Comparison of ENCODE assay signal across 8 mouse cellular contexts in genomic region chr10:29361464-29362196, GRCm38 (mm10). TPM values are rescaled to one million over a fixed set of nuclear protein-coding genes. Genes with fewer than 3 reads are reported as not detected.
DNase-seq lines count a peak whose midpoint lies in the region; ATAC-seq and TF ChIP-seq lines count a peak whose summit lies in the region.

No protein-coding gene starts in this region.

- no peak; a peak in 2 of 4 replicates for TF ChIP-seq POLR2A in MEL (IDR thresholded peaks at IDR 0.05; ENCODE audit: control insufficient read depth in 1 of 2, insufficient read depth in 1 of 2, low read depth in 1 of 2, low read length in 2 of 2, poor library complexity in 1 of 2)
- TF ChIP-seq POLR2A in lung, adult 2 months (IDR thresholded peaks at IDR 0.05; ENCODE audit: borderline replicate concordance, extremely low read depth, low read depth, low read length), result peak; percentile 83; the same call in 1 of the 2 replicates

- peak overlapping the region; percentile 66 for H3K4me2 ChIP-seq in forebrain, embryonic 16.5 days (ENCODE audit: low read length)
- peak overlapping the region; percentile 69 for H3K4me2 ChIP-seq in neural tube, embryonic 15.5 days

- peak; percentile 95 for ATAC-seq in forebrain, embryonic 16.5 days
- ATAC-seq in neural tube, embryonic 15.5 days (ENCODE audit: low FRiP score), result peak; percentile 97

- TF ChIP-seq CTCF in MEL (IDR thresholded peaks at IDR 0.05 in 2 of 3, conservative IDR thresholded peaks at IDR 0.05 in 1 of 3; ENCODE audit: control insufficient read depth in 1 of 3, insufficient read depth in 1 of 3, low read depth in 2 of 3, low read length in 3 of 3, poor library complexity in 1 of 3, severe bottlenecking in 1 of 3), result no peak
- no peak for TF ChIP-seq CTCF in layer of hippocampus, adult 2 months (conservative IDR thresholded peaks at IDR 0.05)
- no peak for TF ChIP-seq CTCF in lung, adult 2 months (IDR thresholded peaks at IDR 0.05; ENCODE audit: insufficient read depth, low read length)

- peaks cover 0 to 2% of the 10 kb centered on the region in 2 experiments; a peak in 3 of 4 replicates for H3K4me1 ChIP-seq in MEL (ENCODE audit: control insufficient read depth in 1 of 2, insufficient read depth in 2 of 2, low read length in 2 of 2)
- peaks cover 22% of the 10 kb centered on the region for H3K4me1 ChIP-seq in forebrain, embryonic 16.5 days (replicated peaks; ENCODE audit: control insufficient read depth, insufficient read depth, low read length)
- H3K4me1 ChIP-seq in lung, adult 2 months (ENCODE audit: control insufficient read depth, insufficient read depth, low read length), result peaks cover 21% of the 10 kb centered on the region
- peaks cover 28% of the 10 kb centered on the region for H3K4me1 ChIP-seq in neural tube, embryonic 15.5 days

- H3K79me2 ChIP-seq in MEL (ENCODE audit: control insufficient read depth, insufficient read depth, low read length, poor library complexity), result peaks cover 31% of the 10 kb centered on the region

- DNase-seq in MEL (ENCODE audit: low read depth, low spot score), result peak; percentile 75
- DNase-seq in cerebellum, adult 18-20 months, result peak; percentile 84 to 98
- peak; percentile 93 to 96 for DNase-seq in heart, postnatal 36 days
- peak; percentile 82 to 89 for DNase-seq in layer of hippocampus, adult 2 months (ENCODE audit: low spot score in 2 of 2)
- peak; percentile 90 for DNase-seq in lung, adult 2 months
- peak; percentile 95 for DNase-seq in testis, postnatal 10 days (ENCODE audit: low spot score)

- peak overlapping the region; percentile 50 for H3K27ac ChIP-seq in MEL (ENCODE audit: control insufficient read depth, low read depth, low read length)
- peak overlapping the region; percentile 98 for H3K27ac ChIP-seq in forebrain, embryonic 16.5 days (ENCODE audit: low read length)
- peak overlapping the region; percentile 99 for H3K27ac ChIP-seq in layer of hippocampus, adult 2 months
- peak overlapping the region; percentile 99 for H3K27ac ChIP-seq in neural tube, embryonic 15.5 days (replicated peaks)

- intact Hi-C loops in heart, postnatal 36 days (cut with DNase I), result loop anchor here (1.0 kb wide), 1 partner anchor 48 kb away; the partner anchor contains the start of gene Echdc1

- peak overlapping the region; percentile 94 to 98 for H3K4me3 ChIP-seq in MEL (ENCODE audit: control insufficient read depth in 1 of 2, insufficient read depth in 1 of 2, low read depth in 2 of 2, low read length in 2 of 2)
- H3K4me3 ChIP-seq in forebrain, embryonic 16.5 days (replicated peaks; ENCODE audit: low read length), result peak overlapping the region; percentile 93
- H3K4me3 ChIP-seq in layer of hippocampus, adult 2 months, result peak overlapping the region; percentile 73
- peak overlapping the region; percentile 94 for H3K4me3 ChIP-seq in lung, adult 2 months (replicated peaks; ENCODE audit: extremely low read depth, low read depth, low read length)
- H3K4me3 ChIP-seq in neural tube, embryonic 15.5 days (replicated peaks), result peak overlapping the region; percentile 83

- no peak for TF ChIP-seq EP300 in MEL (IDR thresholded peaks at IDR 0.05; ENCODE audit: low read depth in 1 of 2, low read length in 2 of 2)

- under 1% methylated on average over 69 of the region's 100 CpGs for WGBS in forebrain, embryonic 16.5 days
- WGBS in lung, adult 2 months, result under 1% methylated on average over 97 of the region's 100 CpGs
- WGBS in neural tube, embryonic 15.5 days, result under 1% methylated on average over 68 of the region's 100 CpGs

- no peak for TF ChIP-seq RAD21 in MEL (IDR thresholded peaks at IDR 0.05; ENCODE audit: low read depth, low read length)

- no peaks in the 10 kb centered on the region for H3K27me3 ChIP-seq in MEL (ENCODE audit: control insufficient read depth in 1 of 2, insufficient read depth in 2 of 2, low read length in 2 of 2)
- no peaks in the 10 kb centered on the region for H3K27me3 ChIP-seq in forebrain, embryonic 16.5 days (replicated peaks; ENCODE audit: control insufficient read depth, insufficient read depth, low read length)
- H3K27me3 ChIP-seq in neural tube, embryonic 15.5 days (replicated peaks), result no peaks in the 10 kb centered on the region

- H3K36me3 ChIP-seq in MEL (ENCODE audit: control insufficient read depth in 1 of 2, insufficient read depth in 2 of 2, low read length in 2 of 2), result peaks cover 0 to 25% of the 10 kb centered on the region in 2 experiments; a peak in 3 of 4 replicates
- no peaks in the 10 kb centered on the region for H3K36me3 ChIP-seq in forebrain, embryonic 16.5 days (ENCODE audit: control insufficient read depth, insufficient read depth)
- no peaks in the 10 kb centered on the region for H3K36me3 ChIP-seq in neural tube, embryonic 15.5 days

- H3K9ac ChIP-seq in MEL (ENCODE audit: control insufficient read depth, low read depth, low read length, poor library complexity, severe bottlenecking), result peak overlapping the region; percentile 98
- H3K9ac ChIP-seq in forebrain, embryonic 16.5 days (replicated peaks; ENCODE audit: low read depth, low read length), result peak overlapping the region; percentile 93
- H3K9ac ChIP-seq in neural tube, embryonic 15.5 days (replicated peaks), result peak overlapping the region; percentile 89

- no peaks in the 10 kb centered on the region for H3K9me3 ChIP-seq in MEL (replicated peaks; ENCODE audit: insufficient read depth, low read length)
- H3K9me3 ChIP-seq in forebrain, embryonic 16.5 days (ENCODE audit: control insufficient read depth, low read length), result no peaks in the 10 kb centered on the region
- H3K9me3 ChIP-seq in neural tube, embryonic 15.5 days (replicated peaks), result no peaks in the 10 kb centered on the region

TF ChIP-seq in MEL, 35 proteins besides CTCF, POLR2A, EP300 and RAD21 (continues in another document):
- 0 out of 2 replicates have a peak, but pooled peaks have one; percentile 13 for TF ChIP-seq TBP (IDR thresholded peaks at IDR 0.05; ENCODE audit: low read depth, low read length)
- TF ChIP-seq MAFK (IDR thresholded peaks at IDR 0.05; ENCODE audit: borderline replicate concordance, low read depth, low read length), result no peak
- TF ChIP-seq CHD2 (IDR thresholded peaks at IDR 0.05; ENCODE audit: low read length), result no peak
- no peak for TF ChIP-seq RCOR1 (IDR thresholded peaks at IDR 0.05; ENCODE audit: low read depth, low read length)
- TF ChIP-seq MAX (IDR thresholded peaks at IDR 0.05; ENCODE audit: low read length), result peak; percentile 82
- no peak for TF ChIP-seq SMC3 (IDR thresholded peaks at IDR 0.05; ENCODE audit: low read depth, low read length)
- peak; percentile 76; the same call in 1 of the 2 replicates for TF ChIP-seq BHLHE40 (IDR thresholded peaks at IDR 0.05; ENCODE audit: borderline replicate concordance, low read depth, low read length)
- peak; percentile 63; the same call in 1 of the 2 replicates for TF ChIP-seq HCFC1 (IDR thresholded peaks at IDR 0.05; ENCODE audit: low read depth, low read length)
- TF ChIP-seq ELF1 (IDR thresholded peaks at IDR 0.05; ENCODE audit: low read depth, low read length), result no peak
- no peak for TF ChIP-seq TAL1 (IDR thresholded peaks at IDR 0.05; ENCODE audit: low read length)
- no peak for TF ChIP-seq MEF2A (IDR thresholded peaks at IDR 0.05; ENCODE audit: extremely low read depth, insufficient replicate concordance, low read depth, low read length, poor library complexity, severe bottlenecking)
- peak; percentile 9; the same call in 1 of the 2 replicates for TF ChIP-seq NRF1 (IDR thresholded peaks at IDR 0.05; ENCODE audit: insufficient read depth, low read depth, low read length, poor library complexity, severe bottlenecking)
- no peak for TF ChIP-seq GABPA (IDR thresholded peaks at IDR 0.05; ENCODE audit: low read depth, low read length)
- TF ChIP-seq SIN3A (IDR thresholded peaks at IDR 0.05; ENCODE audit: low read length), result 0 out of 2 replicates have a peak, but pooled peaks have one; percentile 55
- TF ChIP-seq POLR2AphosphoS5 (IDR thresholded peaks at IDR 0.05; ENCODE audit: borderline replicate concordance, low read depth, low read length), result no peak
- TF ChIP-seq UBTF (IDR thresholded peaks at IDR 0.05; ENCODE audit: borderline replicate concordance, insufficient read depth, low read depth, low read length), result no peak; the same call in 1 of the 2 replicates
- no peak for TF ChIP-seq GATA1 (IDR thresholded peaks at IDR 0.05; ENCODE audit: low read depth, low read length)
- TF ChIP-seq ETS1 (IDR thresholded peaks at IDR 0.05; ENCODE audit: low read depth, low read length), result no peak
- TF ChIP-seq POLR2AphosphoS2 (IDR thresholded peaks at IDR 0.05; ENCODE audit: low read length), result no peak
- TF ChIP-seq TCF12 (IDR thresholded peaks at IDR 0.05; ENCODE audit: low read depth, low read length), result peak; percentile 43
- no peak for TF ChIP-seq MYC (IDR thresholded peaks at IDR 0.05; ENCODE audit: low read depth, low read length)
- TF ChIP-seq E2F4 (IDR thresholded peaks at IDR 0.05; ENCODE audit: borderline replicate concordance, low read depth, low read length), result no peak
- no peak; the same call in 1 of the 2 replicates for TF ChIP-seq MAZ (IDR thresholded peaks at IDR 0.05; ENCODE audit: low read depth, low read length)
- no peak; the same call in none of the 2 replicates for TF ChIP-seq NELFE (IDR thresholded peaks at IDR 0.05; ENCODE audit: low read depth, low read length)

RNA-seq across cellular contexts. Expression of gene Rnf146, which starts 0.6 kb away (rescaled TPM):
- total RNA-seq in MEL (2012; rRNA removed), result 26.3 and 26.7 TPM in 2 replicates
- 10 to 100 TPM in 1 of 2 experiments, not detected in 1; 27.2 TPM for polyA plus RNA-seq in MEL (2012; ENCODE audit: insufficient read depth in 1 of 2, insufficient read length in 2 of 2, low read depth in 1 of 2, low replicate concordance in 2 of 2, missing spikeins in 1 of 2)
- 107 and 108 TPM in 2 replicates for polyA plus RNA-seq in forebrain, embryonic 16.5 days (2015; fragmentation: Nextera tagmentation; extraction: Ambion mirVana)
- 10 to 100 TPM; 58.6 to 59.4 TPM for total RNA-seq in heart, postnatal 36 days (2021)
- total RNA-seq in layer of hippocampus, adult 2 months (2021), result 100 to 1,000 TPM in 1 of 2 experiments, 10 to 100 TPM in 1; 99.6 to 103 TPM
- polyA plus RNA-seq in lung, adult 2 months (2012; rRNA removed), result 16.4 and 33.0 TPM in 2 replicates
- 81.8 and 82.6 TPM in 2 replicates for polyA plus RNA-seq in neural tube, embryonic 15.5 days (2015; fragmentation: Nextera tagmentation; extraction: Ambion mirVana)

RNA-seq across cellular contexts. Expression of gene Echdc1, which starts 48.7 kb away (rescaled TPM):
- 18.9 and 19.6 TPM in 2 replicates for total RNA-seq in MEL (2012; rRNA removed)
- 10 to 100 TPM in 1 of 2 experiments, not detected in 1; 27.9 TPM for polyA plus RNA-seq in MEL (2012; ENCODE audit: insufficient read depth in 1 of 2, insufficient read length in 2 of 2, low read depth in 1 of 2, low replicate concordance in 2 of 2, missing spikeins in 1 of 2)
- polyA plus RNA-seq in forebrain, embryonic 16.5 days (2015; fragmentation: Nextera tagmentation; extraction: Ambion mirVana), result 22.4 and 26.0 TPM in 2 replicates
- 10 to 100 TPM; 36.1 to 39.7 TPM for total RNA-seq in heart, postnatal 36 days (2021)
- total RNA-seq in layer of hippocampus, adult 2 months (2021), result 10 to 100 TPM; 32.9 to 33.5 TPM
- 2.7 and 5.6 TPM in 2 replicates for polyA plus RNA-seq in lung, adult 2 months (2012; rRNA removed)
- polyA plus RNA-seq in neural tube, embryonic 15.5 days (2015; fragmentation: Nextera tagmentation; extraction: Ambion mirVana), result 30.7 and 35.7 TPM in 2 replicates

Comparison
In these comparisons a context has a peak if more than half of its experiments do, and no peak if none do; other contexts are left out.
1. Peak in every context shown above with its lines: DNase-seq, ATAC-seq, H3K4me3 ChIP-seq and H3K27ac ChIP-seq.